Comparison of ENCODE assay signal across 8 mouse cellular contexts in genomic region chr15:82987732-82988112, GRCm38 (mm10). TPM values are rescaled to one million over a fixed set of nuclear protein-coding genes. Genes with fewer than 3 reads are reported as not detected.
A peak's percentile ranks its signal among the peaks of the same experiment; 100 is the strongest.
DNase-seq lines count a peak whose midpoint lies in the region; ATAC-seq and TF ChIP-seq lines count a peak whose summit lies in the region.

Gene Tcf20 (minus strand): TSS chr15:82987872.

- no peak for TF ChIP-seq CTCF in cortical plate, adult 2 months (IDR thresholded peaks at IDR 0.05; ENCODE audit: extremely low read depth, insufficient read depth, low read length)

- H3K4me3 ChIP-seq in cortical plate, adult 2 months (ENCODE audit: insufficient read depth, low read length), result peak within 1 kb of the TSS; percentile 81

- ATAC-seq in activated CD4-positive, CD25-positive, alpha-beta regulatory T cell, adult 4 months, result peak; percentile 97
- ATAC-seq in megakaryocyte progenitor cell, adult 5-6 weeks (replicated peaks; ENCODE audit: poor library complexity), result peak; percentile 95

- TF ChIP-seq POLR2A in cortical plate, adult 2 months (IDR thresholded peaks at IDR 0.05; ENCODE audit: extremely low read depth, insufficient read depth, low read length), result no peak

- H3K4me1 ChIP-seq in cortical plate, adult 2 months (ENCODE audit: control insufficient read depth, insufficient read depth, low read length), result peaks cover 2% of the 10 kb centered on the region; the same call in 1 of the 2 replicates

- peak; percentile 98 for DNase-seq in gastrocnemius, postnatal 10 days
- DNase-seq in induced T-regulatory cell, adult 2 months (ENCODE audit: low read depth), result peak; percentile 91
- DNase-seq in left cerebral cortex, adult 9 months (ENCODE audit: low spot score in 2 of 2), result peak; percentile 86 to 92
- peak; percentile 93 for DNase-seq in right cerebral cortex, postnatal 25 days
- DNase-seq in urinary bladder, postnatal 4 days (ENCODE audit: low spot score in 2 of 2), result peak; percentile 85 to 93

- no peak within 1 kb of the TSS for H3K27ac ChIP-seq in cortical plate, adult 2 months (ENCODE audit: insufficient read depth, low read length)

RNA-seq across cellular contexts. Expression of gene Tcf20, which starts in this region (rescaled TPM):
- 10 to 100 TPM; 12.2 to 16.0 TPM for polyA plus RNA-seq in activated CD4-positive, CD25-positive, alpha-beta regulatory T cell, adult 4 months (2017; shearing (Covaris generic))
- 37.1 and 38.4 TPM in 2 replicates for polyA plus RNA-seq in cortical plate, adult 2 months (2012; rRNA removed)
- total RNA-seq in gastrocnemius, postnatal 10 days (2021), result 10 to 100 TPM; 33.4 to 40.6 TPM
- total RNA-seq in megakaryocyte progenitor cell, adult 5-6 weeks (2015), result 45.1 and 48.5 TPM in 2 replicates
- 76.8 and 83.1 TPM in 2 replicates for total RNA-seq in megakaryocyte progenitor cell, adult 5-6 weeks (2017)
